Mouse (Mus musculus): Measurements from ENCODE around the gene Nabp2. TPM values are rescaled to one million over a fixed set of nuclear protein-coding genes. Genes with fewer than 3 reads are reported as not detected.

Nabp2 gene
- polyA plus RNA-seq, 1 experiment from 2014 or later, result 91.8 TPM

- H3K27me3 ChIP-seq (ENCODE audit: control insufficient read depth, insufficient read depth, low read length), result no peaks in the 10 kb centered on the region
- peaks cover 2% of the 10 kb centered on the region; the same call in 1 of the 2 replicates for H3K36me3 ChIP-seq (ENCODE audit: control insufficient read depth, insufficient read depth, low read length)
- H3K9ac ChIP-seq (ENCODE audit: low read length), result no peak overlapping the region
- H3K27ac ChIP-seq (replicated peaks; ENCODE audit: low read depth, low read length), result no peak overlapping the region
- no peak for ATAC-seq (ENCODE audit: insufficient number of reproducible peaks, low FRiP score, low TSS enrichment, low read depth)
- no peaks in the 10 kb centered on the region for H3K4me1 ChIP-seq (ENCODE audit: control insufficient read depth, insufficient read depth, low read length)
- H3K4me3 ChIP-seq (ENCODE audit: low read depth, low read length), result no peak overlapping the region
- WGBS, result 60% methylated on average over 5 of the region's 5 CpGs
- no peak overlapping the region for H3K4me2 ChIP-seq (ENCODE audit: low read depth, severe bottlenecking)
- no peak for DNase-seq (ENCODE audit: low spot score)
- no peaks in the 10 kb centered on the region for H3K9me3 ChIP-seq (ENCODE audit: control insufficient read depth, low read length)
These were observed 11.1 kb upstream of the Nabp2 start for GRCm38 (mm10) chr10:128422426-128422825.

GRCm38 (mm10) chr10:128414848-128415247 lies 3.6 kb upstream of the Nabp2 start:
- no peak for DNase-seq (ENCODE audit: low spot score)

GRCm38 (mm10) chr10:128413076-128413475 lies 1.8 kb upstream of the Nabp2 start:
- no peaks in the 10 kb centered on the region for H3K27me3 ChIP-seq (ENCODE audit: control insufficient read depth, insufficient read depth, low read length)
- peaks cover 15% of the 10 kb centered on the region for H3K4me1 ChIP-seq (ENCODE audit: control insufficient read depth, insufficient read depth, low read length)
- no peak overlapping the region for H3K27ac ChIP-seq (replicated peaks; ENCODE audit: low read depth, low read length)
- 75% methylated on average over 1 of the region's 1 CpGs for WGBS
- ATAC-seq (ENCODE audit: insufficient number of reproducible peaks, low FRiP score, low TSS enrichment, low read depth), result no peak
- no peak overlapping the region for H3K9ac ChIP-seq (ENCODE audit: low read length)
- H3K9me3 ChIP-seq (ENCODE audit: control insufficient read depth, low read length), result no peaks in the 10 kb centered on the region
- peak overlapping the region; percentile 86 for H3K4me2 ChIP-seq (ENCODE audit: low read depth, severe bottlenecking)
- no peak for DNase-seq (ENCODE audit: low spot score)
- H3K4me3 ChIP-seq (ENCODE audit: low read depth, low read length), result no peak overlapping the region
- peaks cover 13% of the 10 kb centered on the region for H3K36me3 ChIP-seq (ENCODE audit: control insufficient read depth, insufficient read depth, low read length)

More at GRCm38 (mm10) chr10:128414848-128415247, 3.6 kb upstream of the Nabp2 start:
- no peaks in the 10 kb centered on the region for H3K9me3 ChIP-seq (ENCODE audit: control insufficient read depth, low read length)
- H3K27me3 ChIP-seq (ENCODE audit: control insufficient read depth, insufficient read depth, low read length), result no peaks in the 10 kb centered on the region
- H3K4me3 ChIP-seq (ENCODE audit: low read depth, low read length), result no peak overlapping the region
- WGBS, result 93% methylated on average over 5 of the region's 5 CpGs
- no peak overlapping the region for H3K9ac ChIP-seq (ENCODE audit: low read length)
- H3K36me3 ChIP-seq (ENCODE audit: control insufficient read depth, insufficient read depth, low read length), result peaks cover 15% of the 10 kb centered on the region
- H3K4me1 ChIP-seq (ENCODE audit: control insufficient read depth, insufficient read depth, low read length), result peaks cover 15% of the 10 kb centered on the region
- H3K4me2 ChIP-seq (ENCODE audit: low read depth, severe bottlenecking), result no peak overlapping the region
- no peak overlapping the region for H3K27ac ChIP-seq (replicated peaks; ENCODE audit: low read depth, low read length)
- no peak for ATAC-seq (ENCODE audit: insufficient number of reproducible peaks, low FRiP score, low TSS enrichment, low read depth)

- no peak for DNase-seq (ENCODE audit: low spot score)
- Histone ChIP-seq H3K4me3 (ENCODE audit: low read depth, low read length) (peak overlapping the region; percentile 91), H3K9me3 (ENCODE audit: control insufficient read depth, low read length) (no peaks in the 10 kb centered on the region), H3K27me3 (ENCODE audit: control insufficient read depth, insufficient read depth, low read length) (no peaks in the 10 kb centered on the region), H3K4me2 (ENCODE audit: low read depth, severe bottlenecking) (peak overlapping the region; percentile 86), H3K9ac (ENCODE audit: low read length) (peak overlapping the region; percentile 88), H3K27ac (replicated peaks; ENCODE audit: low read depth, low read length) (no peak overlapping the region), H3K36me3 (ENCODE audit: control insufficient read depth, insufficient read depth, low read length) (peaks cover 13% of the 10 kb centered on the region), H3K4me1 (ENCODE audit: control insufficient read depth, insufficient read depth, low read length) (peaks cover 15% of the 10 kb centered on the region)
- 63% methylated on average over 1 of the region's 1 CpGs for WGBS
- no peak for ATAC-seq (ENCODE audit: insufficient number of reproducible peaks, low FRiP score, low TSS enrichment, low read depth)
These were observed 1.3 kb upstream of the Nabp2 start for GRCm38 (mm10) chr10:128412558-128412957.

- no peak for ATAC-seq (ENCODE audit: insufficient number of reproducible peaks, low FRiP score, low TSS enrichment, low read depth)
- H3K4me3 ChIP-seq (ENCODE audit: low read depth, low read length), result peak overlapping the region; percentile 91
These were observed 726 bp upstream of the Nabp2 start for GRCm38 (mm10) chr10:128412055-128412381.

GRCm38 (mm10) chr10:128410560-128410845 lies 789 bp downstream of the Nabp2 start:
- no peaks in the 10 kb centered on the region for H3K9me3 ChIP-seq (ENCODE audit: control insufficient read depth, low read length)
- peak overlapping the region; percentile 91 for H3K4me3 ChIP-seq (ENCODE audit: low read depth, low read length)
- H3K36me3 ChIP-seq (ENCODE audit: control insufficient read depth, insufficient read depth, low read length), result peaks cover 8% of the 10 kb centered on the region; the same call in 1 of the 2 replicates
- ATAC-seq (ENCODE audit: insufficient number of reproducible peaks, low FRiP score, low TSS enrichment, low read depth) (no peak), DNase-seq (ENCODE audit: low spot score) (no peak)
- 17% methylated on average over 4 of the region's 4 CpGs for WGBS
- H3K4me1 ChIP-seq (ENCODE audit: control insufficient read depth, insufficient read depth, low read length), result peaks cover 15% of the 10 kb centered on the region
- peak overlapping the region; percentile 43; the same call in 1 of the 2 replicates for H3K27ac ChIP-seq (replicated peaks; ENCODE audit: low read depth, low read length)
- no peak overlapping the region for H3K9ac ChIP-seq (ENCODE audit: low read length)
- H3K27me3 ChIP-seq (ENCODE audit: control insufficient read depth, insufficient read depth, low read length), result no peaks in the 10 kb centered on the region
- H3K4me2 ChIP-seq (ENCODE audit: low read depth, severe bottlenecking), result peak overlapping the region; percentile 86

More at GRCm38 (mm10) chr10:128412055-128412381, 726 bp upstream of the Nabp2 start:
- peaks cover 12% of the 10 kb centered on the region for H3K36me3 ChIP-seq (ENCODE audit: control insufficient read depth, insufficient read depth, low read length)
- H3K9me3 ChIP-seq (ENCODE audit: control insufficient read depth, low read length), result no peaks in the 10 kb centered on the region
- WGBS, result 2% methylated on average over 14 of the region's 14 CpGs
- peak overlapping the region; percentile 88 for H3K9ac ChIP-seq (ENCODE audit: low read length)
- H3K27me3 ChIP-seq (ENCODE audit: control insufficient read depth, insufficient read depth, low read length), result no peaks in the 10 kb centered on the region
- H3K4me2 ChIP-seq (ENCODE audit: low read depth, severe bottlenecking), result peak overlapping the region; percentile 86
- H3K27ac ChIP-seq (replicated peaks; ENCODE audit: low read depth, low read length), result peak overlapping the region; percentile 79; the same call in 1 of the 2 replicates
- no peak for DNase-seq (ENCODE audit: low spot score)
- peaks cover 15% of the 10 kb centered on the region for H3K4me1 ChIP-seq (ENCODE audit: control insufficient read depth, insufficient read depth, low read length)

- WGBS, result 7% methylated on average over 36 of the region's 36 CpGs
- no peaks in the 10 kb centered on the region for H3K27me3 ChIP-seq (ENCODE audit: control insufficient read depth, insufficient read depth, low read length)
- peak overlapping the region; percentile 68; the same call in 1 of the 2 replicates for H3K9ac ChIP-seq (ENCODE audit: low read length)
- ATAC-seq (ENCODE audit: insufficient number of reproducible peaks, low FRiP score, low TSS enrichment, low read depth) (peak; percentile 87), DNase-seq (ENCODE audit: low spot score) (peak; percentile 97)
- H3K36me3 ChIP-seq (ENCODE audit: control insufficient read depth, insufficient read depth, low read length), result peaks cover 5% of the 10 kb centered on the region; the same call in 1 of the 2 replicates
- no peaks in the 10 kb centered on the region for H3K9me3 ChIP-seq (ENCODE audit: control insufficient read depth, low read length)
- H3K4me3 ChIP-seq (ENCODE audit: low read depth, low read length), result peak overlapping the region; percentile 62
- H3K4me2 ChIP-seq (ENCODE audit: low read depth, severe bottlenecking), result peak overlapping the region; percentile 86
- peak overlapping the region; percentile 43; the same call in 1 of the 2 replicates for H3K27ac ChIP-seq (replicated peaks; ENCODE audit: low read depth, low read length)
- peaks cover 15% of the 10 kb centered on the region for H3K4me1 ChIP-seq (ENCODE audit: control insufficient read depth, insufficient read depth, low read length)
These were observed 1.4 kb downstream of the Nabp2 start for GRCm38 (mm10) chr10:128409692-128410559.

GRCm38 (mm10) chr10:128408591-128409535 lies 2.4 kb downstream of the Nabp2 start:
- H3K27ac ChIP-seq (replicated peaks; ENCODE audit: low read depth, low read length), result no peak overlapping the region
- peak overlapping the region; percentile 68 for H3K9ac ChIP-seq (ENCODE audit: low read length)
- DNase-seq (ENCODE audit: low spot score) (peak; percentile 35), ATAC-seq (ENCODE audit: insufficient number of reproducible peaks, low FRiP score, low TSS enrichment, low read depth) (no peak)
- WGBS, result 21% methylated on average over 35 of the region's 35 CpGs
- H3K27me3 ChIP-seq (ENCODE audit: control insufficient read depth, insufficient read depth, low read length), result no peaks in the 10 kb centered on the region
- H3K9me3 ChIP-seq (ENCODE audit: control insufficient read depth, low read length), result no peaks in the 10 kb centered on the region
- peaks cover 15% of the 10 kb centered on the region for H3K4me1 ChIP-seq (ENCODE audit: control insufficient read depth, insufficient read depth, low read length)
- peaks cover 3% of the 10 kb centered on the region; the same call in 1 of the 2 replicates for H3K36me3 ChIP-seq (ENCODE audit: control insufficient read depth, insufficient read depth, low read length)
- H3K4me3 ChIP-seq (ENCODE audit: low read depth, low read length), result peak overlapping the region; percentile 62
- H3K4me2 ChIP-seq (ENCODE audit: low read depth, severe bottlenecking), result peak overlapping the region; percentile 85

Measured in limb, embryonic 11.5 days (tissue).